Mouse (Mus musculus) heart, adult 2 months (tissue): ENCODE measurements around the gene Nipsnap3a. TPM values are rescaled to one million over a fixed set of nuclear protein-coding genes. Genes with fewer than 3 reads are reported as not detected.

Experiments
- DNase-seq, 2 experiments: peaks; one replicate each; pipeline ENCODE4 v3.0.0; 2021
- H3K27ac ChIP-seq: fragments of 200-600 bp; 2 replicates; pipeline ENCODE4 v1.8.1; 2022
- H3K27me3 ChIP-seq: fragments of 200-500 bp; 2 replicates; pipeline ENCODE4 v1.6.1; 2012; ENCODE audit warnings: mild to moderate bottlenecking, low read length, inconsistent platforms, mixed read lengths; ENCODE audit not compliant: control insufficient read depth, insufficient read depth
- H3K36me3 ChIP-seq: fragments of 200-500 bp; 2 replicates; pipeline ENCODE4 v1.6.1; 2012; ENCODE audit warnings: low read length, inconsistent platforms; ENCODE audit not compliant: control insufficient read depth, insufficient read depth
- H3K4me1 ChIP-seq: fragments of 200-500 bp; 2 replicates; pipeline ENCODE4 v1.6.1; 2011; ENCODE audit warnings: low read length; ENCODE audit not compliant: control insufficient read depth, insufficient read depth
- H3K4me3 ChIP-seq: fragments of 200-600 bp; 2 replicates; pipeline ENCODE4 v1.8.1; 2022
- H3K79me2 ChIP-seq: fragments of 200-500 bp; replicated peaks from 2 replicates; pipeline ENCODE4 v1.6.1; 2012; ENCODE audit warnings: mild to moderate bottlenecking, inconsistent platforms, low read length, moderate library complexity, mixed read lengths; ENCODE audit not compliant: control insufficient read depth, insufficient read depth
- H3K9ac ChIP-seq: fragments of 200-500 bp; 2 replicates; pipeline ENCODE4 v1.6.1; 2012; ENCODE audit warnings: low read depth, mild to moderate bottlenecking, control low read depth, inconsistent platforms, low read length, mixed read lengths
- CTCF ChIP-seq: fragments of 200-600 bp; IDR thresholded peaks from 2 replicates; pipeline ENCODE4 v1.8.1; 2022; ENCODE audit warnings: antibody characterized with exemption, mild to moderate bottlenecking, moderate library complexity
- EP300 ChIP-seq: fragments of 200-500 bp; IDR thresholded peaks from 2 replicates; pipeline ENCODE4 v1.6.1; 2011; ENCODE audit warnings: low read depth, low read length, control low read depth; ENCODE audit not compliant: insufficient read depth
- POLR2A ChIP-seq: fragments of 200-500 bp; IDR thresholded peaks from 2 replicates; pipeline ENCODE4 v1.6.1; 2011; ENCODE audit warnings: mild to moderate bottlenecking, low read depth, low read length, control low read depth; ENCODE audit not compliant: insufficient read depth
- WGBS: fragments of 180-500 bp; shearing (Covaris S2); methylation state at CpG from one replicate; pipeline ENCODE4 v1.1.7; 2018; 5-methylcytosine and 5-hydroxymethylcytosine counted together
- intact Hi-C: fragments of 180-260 bp; cut with DNase I; formaldehyde crosslinking; loops from one replicate; pipeline ENCODE4 v1.15.1; 2025
- polyA plus RNA-seq: library from polyadenylated mRNA; depleted of rRNA; stranded (reverse); fragments of >200 nt; gene quantifications from 2 replicates; pipeline ENCODE4 v1.2.3, GENCODE M21; 2012; rRNA removed
- total RNA-seq, 2 experiments: library from RNA; stranded (reverse); gene quantifications; 2 replicates each; pipeline ENCODE4 v1.2.3; 2021

Nipsnap3a gene
- total and polyA plus RNA-seq, 3 experiments, result not detected

- Histone ChIP-seq H3K36me3 (peaks cover 4% of the 10 kb centered on the region; the same call in 1 of the 2 replicates), H3K27me3 (no peaks in the 10 kb centered on the region)
- intact Hi-C loops, result no loop called here
These were observed 54.7 kb downstream of the Nipsnap3a start for GRCm38 (mm10) chr4:53043819-53044218.

DNA sequence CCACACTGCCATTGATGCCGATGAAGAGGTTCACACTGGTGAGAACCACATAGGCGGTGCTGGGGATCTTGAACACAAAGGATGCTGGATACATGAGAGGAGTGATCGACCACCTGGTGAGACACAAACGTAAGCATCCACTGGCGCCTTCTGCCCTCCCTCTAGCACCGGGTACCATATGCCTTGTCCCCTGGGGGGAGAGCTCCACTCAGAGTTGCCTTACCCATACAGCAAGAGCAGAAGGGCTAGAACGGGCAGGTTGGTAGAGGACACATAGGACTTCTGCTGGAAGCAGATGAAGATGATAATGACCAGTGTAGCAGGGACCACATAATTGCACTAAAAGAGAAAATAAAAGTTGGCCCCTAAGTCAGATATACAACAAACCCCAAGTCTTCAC, 56.7 kb downstream of the Nipsnap3a start:
- Histone ChIP-seq H3K36me3 (peaks cover 4% of the 10 kb centered on the region; the same call in 1 of the 2 replicates), H3K4me1 (no peaks in the 10 kb centered on the region), H3K9ac (no peak overlapping the region), H3K27me3 (no peaks in the 10 kb centered on the region), H3K27ac (no peak overlapping the region), H3K4me3 (no peak overlapping the region), H3K79me2 (no peaks in the 10 kb centered on the region)
- no peak for DNase-seq
- WGBS, result 93% methylated on average over 7 of the region's 7 CpGs
- no peak for TF ChIP-seq CTCF
- no peak for TF ChIP-seq EP300
- no peak for TF ChIP-seq POLR2A
- intact Hi-C loops, result no loop called here

More at GRCm38 (mm10) chr4:53043819-53044218, 54.7 kb downstream of the Nipsnap3a start:
- no peak overlapping the region for H3K4me3 ChIP-seq
- TF ChIP-seq POLR2A, result no peak
- no peak for TF ChIP-seq CTCF
- no peak for TF ChIP-seq EP300
- WGBS, result 79% methylated on average over 8 of the region's 8 CpGs
- H3K79me2 ChIP-seq, result no peaks in the 10 kb centered on the region
- no peak overlapping the region for H3K9ac ChIP-seq
- H3K4me1 ChIP-seq, result no peaks in the 10 kb centered on the region
- no peak overlapping the region for H3K27ac ChIP-seq
- no peak for DNase-seq

GRCm38 (mm10) chr4:53046238-53047022, 57.4 kb downstream of the Nipsnap3a start:
- Histone ChIP-seq H3K79me2 (no peaks in the 10 kb centered on the region), H3K4me1 (no peaks in the 10 kb centered on the region), H3K27ac (no peak overlapping the region), H3K4me3 (no peak overlapping the region), H3K9ac (no peak overlapping the region), H3K36me3 (peaks cover 4% of the 10 kb centered on the region; the same call in 1 of the 2 replicates), H3K27me3 (no peaks in the 10 kb centered on the region)
- TF ChIP-seq EP300 (no peak), CTCF (no peak), POLR2A (no peak)
- WGBS, result 81% methylated on average over 9 of the region's 9 CpGs
- DNase-seq, result no peak
- intact Hi-C loops, result no loop called here

Other genes with a start within 250 kb of the Nipsnap3a start
- not detected for gene Olfr275, start 174.7 kb upstream of the Nipsnap3a start, total RNA-seq
- gene Olfr275, start 174.7 kb upstream of the Nipsnap3a start, polyA plus RNA-seq, result not detected in 2 replicates
- gene Olfr273, start 130.0 kb upstream of the Nipsnap3a start, total RNA-seq, result not detected
- not detected in 2 replicates for gene Olfr273, start 130.0 kb upstream of the Nipsnap3a start, polyA plus RNA-seq
- not detected for gene Olfr272, start 70.1 kb upstream of the Nipsnap3a start, total RNA-seq
- not detected in 2 replicates for gene Olfr272, start 70.1 kb upstream of the Nipsnap3a start, polyA plus RNA-seq
- gene Olfr270, start 24.7 kb upstream of the Nipsnap3a start, total RNA-seq, result not detected
- not detected in 2 replicates for gene Olfr270, start 24.7 kb upstream of the Nipsnap3a start, polyA plus RNA-seq
- gene Nipsnap3b, start 22.6 kb downstream of the Nipsnap3a start, total RNA-seq, result 1 to 10 TPM; 4.6 to 5.3 TPM
- gene Nipsnap3b, start 22.6 kb downstream of the Nipsnap3a start, polyA plus RNA-seq, result 6.7 and 11.0 TPM in 2 replicates
- gene Abca1, start 170.6 kb downstream of the Nipsnap3a start, total RNA-seq, result 10 to 100 TPM; 13.1 to 23.5 TPM
- gene Abca1, start 170.6 kb downstream of the Nipsnap3a start, polyA plus RNA-seq, result 4.2 and 8.4 TPM in 2 replicates